Mouse (Mus musculus): ENCODE data around the gene Echdc3.

DNA sequence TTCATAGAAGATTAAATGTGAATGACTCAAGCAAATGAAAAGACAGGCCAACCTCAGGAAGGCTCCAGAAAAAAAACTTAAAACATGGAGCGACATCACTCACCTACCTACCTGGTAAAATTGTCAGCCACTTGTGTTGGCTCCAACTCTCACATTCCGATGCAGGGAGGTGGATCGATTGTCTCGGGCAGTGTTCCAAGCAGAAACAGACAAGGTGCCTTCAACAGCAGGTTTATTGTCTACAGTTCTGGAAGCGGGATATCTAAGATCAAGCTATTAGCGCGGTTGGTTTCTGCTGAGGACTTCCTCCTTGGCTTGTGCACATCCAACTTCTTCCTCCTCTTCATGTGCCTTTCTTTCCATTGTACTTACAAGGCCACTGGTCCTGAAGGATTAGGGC, 55.2 kb downstream of the Echdc3 start:
- no peak for TF ChIP-seq TAL1 (IDR thresholded peaks at IDR 0.05; ENCODE audit: low read length)
- TF ChIP-seq GATA1 (IDR thresholded peaks at IDR 0.05; ENCODE audit: low read length) = no peak
